Mouse (Mus musculus): Measurements from ENCODE around the gene Tex22.

DNA sequence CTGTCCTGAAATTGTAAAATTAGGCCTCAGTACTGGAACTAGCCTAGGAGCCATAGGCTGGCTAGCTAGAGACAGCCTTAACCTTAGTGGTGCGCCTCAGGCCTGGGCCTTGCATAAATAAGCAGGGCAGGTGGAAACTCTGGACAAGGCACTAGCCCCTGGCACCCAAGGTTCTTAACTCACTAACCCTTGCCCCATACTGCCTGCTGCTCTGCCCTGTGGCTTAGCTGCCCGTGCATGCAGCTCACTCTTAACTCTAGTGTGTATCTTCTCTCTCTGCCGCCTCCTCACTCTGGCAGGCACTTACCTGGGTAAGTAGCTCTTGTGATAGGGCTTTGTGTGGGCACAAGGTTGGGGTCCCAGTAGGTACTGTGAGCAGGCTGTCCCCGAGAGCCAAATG, 60.2 kb downstream of the Tex22 start:
- no peak for TF ChIP-seq CTCF (IDR thresholded peaks at IDR 0.05; ENCODE audit: low read depth)
- TF ChIP-seq EP300 (IDR thresholded peaks at IDR 0.05; ENCODE audit: low read depth), result no peak
